Mouse (Mus musculus): ENCODE measurements around the gene Kif9.

DNA sequence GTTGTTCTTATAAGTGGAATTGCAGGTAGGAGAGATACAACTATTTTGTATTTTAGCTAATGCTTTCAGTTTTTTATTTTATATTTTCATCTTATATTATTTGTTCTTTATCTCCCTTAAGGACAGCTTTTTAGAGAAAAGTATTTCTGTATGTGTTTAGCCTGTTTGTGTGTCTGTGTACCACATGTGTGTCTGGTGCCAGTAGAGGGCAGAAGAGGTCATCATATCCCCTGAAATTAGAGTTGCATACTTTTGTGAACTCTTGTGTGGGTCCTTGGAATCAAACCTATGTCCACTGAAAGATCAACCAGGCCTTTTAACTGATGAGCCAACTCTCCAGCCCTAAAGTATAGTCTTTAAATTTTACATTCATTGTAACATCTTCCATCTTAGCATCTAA lies 91.6 kb downstream of the Kif9 start:
- TF ChIP-seq CTCF (IDR thresholded peaks at IDR 0.05; ENCODE audit: extremely low read depth, insufficient read depth, insufficient read length, insufficient replicate concordance) (no peak), POLR2A (IDR thresholded peaks at IDR 0.05; ENCODE audit: low read depth, low read length) (no peak)
